Mouse (Mus musculus): Measurements from ENCODE around the gene Taf8. TPM values are rescaled to one million over a fixed set of nuclear protein-coding genes. Genes with fewer than 3 reads are reported as not detected.
A peak's percentile ranks its signal among the peaks of the same experiment; 100 is the strongest.

Gene Taf8
- total RNA-seq, 2 experiments from 2014 or later, result 12.7 to 15.5 TPM

- intact Hi-C loops (cut with DNase I), result no loop called here
- no peak for DNase-seq
Measured at GRCm38 (mm10) chr17:47462728-47463388, 39.2 kb downstream of the Taf8 start.

DNA sequence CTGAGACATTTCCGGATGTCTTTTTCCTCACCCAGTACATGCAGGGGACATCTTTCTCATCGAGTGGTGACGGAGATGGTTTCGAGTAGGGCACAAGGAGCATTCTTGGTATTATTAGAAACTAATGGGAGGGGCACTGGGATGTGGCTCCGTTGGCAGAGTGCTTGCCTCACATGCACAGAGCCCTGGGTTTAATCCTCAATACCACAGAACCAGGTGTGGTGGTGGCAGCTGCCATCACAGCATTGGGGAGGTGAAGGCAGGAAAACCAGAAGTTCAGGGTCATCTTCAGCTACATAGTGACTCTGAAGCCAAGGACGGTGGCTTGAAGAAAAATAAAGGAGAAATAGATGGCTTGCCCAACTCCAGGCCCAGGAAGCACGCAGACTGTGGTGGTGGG, 39.9 kb downstream of the Taf8 start:
- intact Hi-C loops (cut with DNase I), result no loop called here

GRCm38 (mm10) chr17:47461688-47462087, 40.4 kb downstream of the Taf8 start:
- intact Hi-C loops (cut with DNase I), result no loop called here
- DNase-seq, result no peak

More for the DNA sequence above, 39.9 kb downstream of the Taf8 start:
- DNase-seq, result no peak

GRCm38 (mm10) chr17:47459341-47459919, 42.7 kb downstream of the Taf8 start:
- intact Hi-C loops (cut with DNase I), result no loop called here
- no peak for DNase-seq

DNA sequence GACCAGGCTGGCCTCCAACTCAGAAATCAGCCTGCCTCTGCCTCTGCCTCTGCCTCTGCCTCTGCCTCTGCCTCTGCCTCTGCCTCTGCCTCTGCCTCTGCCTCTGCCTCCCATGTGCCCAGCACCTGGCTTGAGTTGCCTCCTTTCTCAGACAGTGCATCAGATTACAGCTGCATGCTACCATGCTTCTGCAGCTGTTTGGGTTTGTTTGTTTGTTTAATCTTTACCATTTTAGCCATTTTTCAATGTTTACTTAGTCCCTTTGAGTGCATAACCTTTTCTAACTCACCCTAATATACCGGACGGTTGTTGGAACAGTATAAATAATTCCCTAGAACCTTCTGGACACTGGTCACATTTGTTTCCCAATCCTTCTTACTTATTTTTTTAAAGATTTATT, 43.2 kb downstream of the Taf8 start:
- DNase-seq, result no peak
- intact Hi-C loops (cut with DNase I), result no loop called here

DNA sequence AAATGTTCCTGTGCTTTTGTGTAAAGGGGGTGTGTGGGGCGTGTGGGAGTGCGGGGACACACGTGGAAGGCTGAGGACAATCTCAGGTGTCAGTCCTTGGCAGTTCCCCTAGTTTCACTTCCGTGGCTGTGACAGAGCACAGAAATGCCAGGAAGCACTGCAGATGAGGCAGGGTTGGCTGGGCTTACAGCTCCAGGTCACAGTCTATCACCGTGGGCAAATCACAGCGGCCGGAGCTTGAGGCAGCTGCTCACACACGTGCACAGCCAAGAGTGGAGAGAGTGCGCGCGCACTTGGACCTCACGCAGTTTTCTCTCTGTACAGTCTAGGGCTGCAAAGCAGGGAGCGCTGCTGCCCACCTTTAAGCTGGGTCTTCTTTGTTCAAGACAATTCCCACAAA, 43.8 kb downstream of the Taf8 start:
- intact Hi-C loops (cut with DNase I), result no loop called here
- no peak for DNase-seq

- DNase-seq, result no peak
- intact Hi-C loops (cut with DNase I), result no loop called here
Measured at GRCm38 (mm10) chr17:47454675-47455074, 47.4 kb downstream of the Taf8 start.

- DNase-seq, result no peak
- intact Hi-C loops (cut with DNase I), result no loop called here
Measured at GRCm38 (mm10) chr17:47452886-47453285, 49.2 kb downstream of the Taf8 start.

- DNase-seq, result no peak
- intact Hi-C loops (cut with DNase I), result no loop called here
Measured at GRCm38 (mm10) chr17:47450880-47451565, 51.1 kb downstream of the Taf8 start.

DNA sequence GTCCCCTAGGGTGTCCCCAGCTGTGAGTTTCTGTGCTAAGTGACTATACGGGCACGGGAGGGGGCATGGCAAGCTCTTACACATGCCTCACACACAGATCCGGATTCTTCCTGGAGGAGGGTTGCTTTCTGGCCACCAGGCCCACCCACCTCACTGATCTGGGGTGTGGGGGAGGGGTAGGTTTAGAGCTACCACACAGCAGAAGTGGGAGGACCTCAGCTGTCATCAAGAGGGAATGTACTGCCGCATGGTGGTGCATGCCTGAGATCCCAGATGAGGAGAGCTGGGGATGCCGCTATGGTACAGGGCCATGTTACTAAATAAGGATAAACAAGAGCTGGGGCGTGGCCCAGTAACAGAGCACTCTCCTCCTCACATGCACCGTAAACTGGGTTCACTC, 51.9 kb downstream of the Taf8 start:
- intact Hi-C loops (cut with DNase I), result no loop called here
- DNase-seq, result no peak

- DNase-seq, result no peak
- intact Hi-C loops (cut with DNase I), result no loop called here
Measured at GRCm38 (mm10) chr17:47449432-47449831, 52.7 kb downstream of the Taf8 start.

GRCm38 (mm10) chr17:47448523-47449372, 53.3 kb downstream of the Taf8 start:
- intact Hi-C loops (cut with DNase I), result no loop called here
- no peak for DNase-seq

DNA sequence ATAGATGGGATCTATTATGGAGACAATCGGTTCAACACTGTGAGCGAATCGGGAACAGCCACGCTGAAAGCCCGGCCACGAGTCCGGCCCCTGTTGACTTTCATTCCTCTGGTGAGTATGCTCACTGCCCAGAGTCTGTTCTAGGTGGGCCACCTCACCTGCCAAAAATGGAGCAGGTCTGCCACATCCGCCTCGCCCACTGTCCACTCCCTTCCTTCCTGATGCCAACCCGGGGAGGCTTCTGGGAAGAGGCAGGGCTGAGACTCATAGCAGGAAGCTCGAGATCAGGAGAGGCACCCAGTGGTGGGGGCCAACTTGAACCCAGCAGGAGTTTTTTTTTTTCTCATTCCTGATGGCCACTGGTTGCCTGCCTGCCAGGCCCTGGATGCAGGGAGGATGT, 55.5 kb downstream of the Taf8 start:
- intact Hi-C loops (cut with DNase I), result no loop called here

DNA sequence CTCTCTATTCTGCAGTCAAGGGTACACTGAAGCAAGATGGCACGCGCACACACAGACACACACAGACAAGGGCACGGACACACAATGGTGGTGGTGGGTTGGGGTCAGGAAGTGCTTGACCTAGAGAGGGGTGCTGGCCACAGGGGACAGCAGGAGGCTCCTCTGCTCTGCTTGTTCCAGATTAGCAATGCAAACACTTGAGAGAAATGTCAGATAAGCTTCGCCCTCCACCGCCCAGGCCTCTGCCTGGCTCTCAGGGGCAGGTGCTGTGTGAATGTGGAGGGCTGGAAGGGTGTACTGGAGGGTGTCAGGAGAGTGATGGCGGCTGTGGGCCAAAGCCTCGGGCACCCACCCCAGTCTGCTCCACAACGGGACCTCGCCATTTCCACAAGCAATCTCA, 56.1 kb downstream of the Taf8 start:
- intact Hi-C loops (cut with DNase I), result no loop called here
- no peak for DNase-seq

More for the DNA sequence above, 55.5 kb downstream of the Taf8 start:
- no peak for DNase-seq

GRCm38 (mm10) chr17:47445518-47445917, 56.6 kb downstream of the Taf8 start:
- DNase-seq, result no peak
- intact Hi-C loops (cut with DNase I), result no loop called here

GRCm38 (mm10) chr17:47444113-47444512, 58.0 kb downstream of the Taf8 start:
- intact Hi-C loops (cut with DNase I), result no loop called here
- no peak for DNase-seq

GRCm38 (mm10) chr17:47442271-47442670, 59.8 kb downstream of the Taf8 start:
- intact Hi-C loops (cut with DNase I), result no loop called here
- DNase-seq, result no peak

GRCm38 (mm10) chr17:47441296-47442051, 60.6 kb downstream of the Taf8 start:
- DNase-seq, result no peak
- intact Hi-C loops (cut with DNase I), result no loop called here

DNA sequence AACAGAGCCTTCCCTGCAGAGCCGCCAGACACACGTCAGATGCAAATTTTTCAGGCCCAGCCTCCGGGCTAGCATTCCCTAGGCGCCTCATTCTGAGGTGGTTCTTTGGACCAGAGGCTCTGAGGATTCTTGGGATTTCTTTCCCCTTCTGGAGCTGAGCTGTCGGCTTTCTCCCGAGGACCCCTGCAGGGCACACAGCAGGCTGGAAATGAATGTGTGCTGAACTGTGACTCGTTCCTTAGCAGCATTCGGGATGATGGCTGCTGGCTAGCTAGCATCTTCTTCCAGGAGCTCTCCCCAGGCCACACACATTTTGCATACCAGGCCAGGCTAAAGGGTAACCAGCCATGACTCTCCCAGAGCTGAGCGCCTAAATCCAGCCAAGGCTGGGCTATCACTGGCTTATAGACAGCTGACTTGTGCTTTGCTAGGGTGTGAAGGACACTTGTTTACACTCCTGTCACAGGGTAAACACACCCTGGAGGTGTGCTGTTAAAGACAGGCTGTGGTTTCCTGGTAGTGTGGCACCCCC, 61.7 kb downstream of the Taf8 start:
- intact Hi-C loops (cut with DNase I), result no loop called here
- peak; percentile 23 for DNase-seq

DNA sequence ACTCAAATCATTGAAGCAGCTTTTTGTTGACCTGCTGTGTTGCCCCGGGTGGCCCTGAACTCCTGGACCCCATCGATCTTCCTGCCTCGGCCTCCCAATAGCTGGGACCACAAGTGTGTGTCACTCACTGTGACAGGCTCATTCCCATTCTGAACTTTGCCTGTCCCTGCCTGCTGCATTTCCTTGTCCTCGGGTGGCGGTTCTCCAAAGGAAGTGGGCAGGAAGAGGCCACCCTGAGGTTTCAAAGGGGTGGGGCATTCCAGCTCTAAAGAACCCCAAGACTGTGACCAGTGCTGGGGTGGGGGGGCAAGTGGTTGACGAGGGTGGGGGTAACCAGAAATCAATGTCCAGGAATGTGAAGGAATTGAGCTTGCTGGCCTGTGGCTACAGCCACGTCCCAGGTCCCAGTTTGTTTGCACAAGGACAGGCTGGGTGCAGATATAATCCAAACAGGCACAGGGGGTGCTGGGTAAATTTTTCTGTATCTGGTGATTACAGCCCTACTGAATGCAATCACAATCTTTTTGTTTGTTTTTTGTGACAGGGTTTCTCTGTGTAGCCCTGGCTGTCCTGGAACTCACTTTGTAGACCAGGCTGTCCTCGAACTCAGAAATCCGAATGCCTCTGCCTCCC, 62.6 kb downstream of the Taf8 start:
- intact Hi-C loops (cut with DNase I), result no loop called here
- DNase-seq, result no peak
